Mouse (Mus musculus) intestine, embryonic 14.5 days (tissue): ENCODE measurements around the gene Rreb1. TPM values are rescaled to one million over a fixed set of nuclear protein-coding genes. Genes with fewer than 3 reads are reported as not detected.

Experiments
- ATAC-seq: fragments of 200-750 bp; cut with Nextera tagmentation; replicated peaks from 2 replicates; pipeline ENCODE4 v1.8.0; 2017; ENCODE audit warnings: low read depth, moderate number of reproducible peaks, moderate TSS enrichment, moderate library complexity; ENCODE audit not compliant: low FRiP score, low TSS enrichment
- DNase-seq: peaks from one replicate; pipeline ENCODE4 v3.0.0-alpha.2; 2018; ENCODE audit warnings: low spot score
- H3K27ac ChIP-seq: fragments of 300-500 bp; sonication (generic); 2 replicates; pipeline ENCODE4 v1.5.1; 2014; ENCODE audit warnings: low read depth, mild to moderate bottlenecking, control low read depth
- H3K27me3 ChIP-seq: fragments of 300-500 bp; sonication (generic); replicated peaks from 2 replicates; pipeline ENCODE4 v1.6.1; 2014; ENCODE audit warnings: low read length, control low read depth; ENCODE audit not compliant: control insufficient read depth, insufficient read depth
- H3K36me3 ChIP-seq: fragments of 300-500 bp; sonication (generic); 2 replicates; pipeline ENCODE4 v1.6.1; 2014; ENCODE audit warnings: low read length, control low read depth; ENCODE audit not compliant: control insufficient read depth, insufficient read depth
- H3K4me1 ChIP-seq: fragments of 300-500 bp; sonication (generic); replicated peaks from 2 replicates; pipeline ENCODE4 v1.6.1; 2014; ENCODE audit warnings: low read length, control low read depth, mixed read lengths; ENCODE audit not compliant: control insufficient read depth, insufficient read depth
- H3K4me2 ChIP-seq: fragments of 300-500 bp; sonication (generic); 2 replicates; pipeline ENCODE4 v1.6.1; 2014; ENCODE audit warnings: low read length
- H3K4me3 ChIP-seq: fragments of 300-500 bp; sonication (generic); 2 replicates; pipeline ENCODE4 v1.5.1; 2014; ENCODE audit warnings: low read depth, low read length, control low read depth, mixed read lengths
- H3K9ac ChIP-seq: fragments of 300-500 bp; sonication (generic); 2 replicates; pipeline ENCODE4 v1.6.1; 2014; ENCODE audit warnings: mild to moderate bottlenecking, low read length
- H3K9me3 ChIP-seq: fragments of 300-500 bp; sonication (generic); 2 replicates; pipeline ENCODE4 v1.6.1; 2016; ENCODE audit warnings: low read length, control low read depth; ENCODE audit not compliant: control insufficient read depth
- WGBS: fragments of 180-500 bp; shearing (Covaris S2); extraction: QIAGEN DNeasy Blood & Tissue Kit; methylation state at CpG from one replicate; pipeline ENCODE4 v1.1.7; 2014; 5-methylcytosine and 5-hydroxymethylcytosine counted together
- polyA plus RNA-seq: library from polyadenylated mRNA; unstranded; fragments of >200 nt; fragmentation: Nextera tagmentation; extraction: Ambion mirVana; gene quantifications from 2 replicates; pipeline ENCODE4 v1.2.1, GENCODE M21; 2014

Rreb1 gene
- polyA plus RNA-seq, 1 experiment from 2014 or later, result 20.3 TPM

DNA sequence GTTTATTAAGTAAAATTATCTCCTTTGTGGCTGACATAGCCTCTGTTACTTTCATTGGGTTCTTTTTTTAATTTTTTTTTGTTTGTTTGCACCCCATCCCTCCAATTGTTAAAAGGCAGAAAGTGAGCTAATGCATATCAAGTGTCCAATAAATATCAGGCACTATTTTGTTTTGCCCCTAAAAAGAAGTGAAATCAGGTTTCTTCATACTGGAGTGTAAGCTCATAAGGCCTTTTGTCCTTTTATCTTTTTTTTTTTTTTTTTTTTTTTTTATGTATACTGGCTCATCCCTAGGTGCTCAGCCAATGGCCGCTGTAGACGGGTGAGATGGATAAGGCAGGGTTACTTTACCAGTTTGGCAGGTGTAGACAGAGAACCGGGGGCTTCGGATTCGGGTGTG, 70.2 kb downstream of the Rreb1 start:
- no peaks in the 10 kb centered on the region for H3K9me3 ChIP-seq
- H3K4me3 ChIP-seq, result no peak overlapping the region
- no peaks in the 10 kb centered on the region for H3K36me3 ChIP-seq
- no peak for DNase-seq
- 68% methylated on average over 5 of the region's 5 CpGs for WGBS
- no peak overlapping the region for H3K4me2 ChIP-seq
- no peak overlapping the region for H3K9ac ChIP-seq
- H3K4me1 ChIP-seq, result peaks cover 11% of the 10 kb centered on the region
- H3K27ac ChIP-seq, result no peak overlapping the region
- no peaks in the 10 kb centered on the region for H3K27me3 ChIP-seq
- no peak for ATAC-seq

DNA sequence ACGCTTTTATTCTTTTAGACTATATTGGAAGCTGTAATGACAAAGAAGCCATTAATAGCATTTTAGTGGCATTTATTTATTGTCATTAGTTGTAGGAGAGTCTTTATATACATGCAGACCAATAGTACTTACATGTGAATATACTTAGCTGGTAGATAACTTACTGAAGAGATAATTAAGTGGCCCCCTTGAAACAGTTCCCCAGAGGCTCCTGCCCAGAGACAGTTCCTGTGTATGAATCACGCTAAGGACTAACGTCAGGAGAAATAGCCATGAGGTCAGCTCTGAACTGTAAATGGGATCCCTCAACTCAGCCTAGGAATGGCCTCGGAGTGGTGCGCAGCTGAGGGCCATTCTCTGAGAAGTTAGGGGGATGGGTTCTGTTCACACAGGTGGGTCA, 73.4 kb downstream of the Rreb1 start:
- Histone ChIP-seq H3K27ac (no peak overlapping the region), H3K36me3 (no peaks in the 10 kb centered on the region), H3K9me3 (no peaks in the 10 kb centered on the region), H3K9ac (no peak overlapping the region), H3K4me1 (peaks cover 23% of the 10 kb centered on the region), H3K27me3 (no peaks in the 10 kb centered on the region), H3K4me2 (no peak overlapping the region), H3K4me3 (no peak overlapping the region)
- ATAC-seq (no peak), DNase-seq (no peak)
- 75% methylated on average over 5 of the region's 5 CpGs for WGBS

DNA sequence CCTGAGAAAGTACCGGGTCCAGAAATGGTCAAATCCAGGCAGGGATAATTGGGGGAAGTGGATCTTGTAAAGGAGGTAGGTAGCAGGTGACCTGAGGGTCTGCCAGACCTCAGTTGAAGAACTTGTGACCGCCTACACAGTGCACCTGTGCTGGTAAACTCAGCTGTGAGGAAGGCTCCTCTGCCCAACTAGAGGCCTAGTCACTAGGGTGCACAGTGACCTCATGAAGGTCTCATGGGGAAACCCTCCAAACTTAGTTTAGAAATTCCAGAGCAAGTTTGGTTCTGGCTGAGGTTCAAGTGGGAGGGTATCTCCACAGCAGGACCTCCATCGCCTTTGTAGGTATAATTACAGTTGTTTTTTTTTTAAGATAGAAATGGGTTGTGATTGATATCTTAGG, 74.7 kb downstream of the Rreb1 start:
- Histone ChIP-seq H3K27ac (peak overlapping the region; percentile 29; the same call in 1 of the 2 replicates), H3K27me3 (no peaks in the 10 kb centered on the region), H3K9me3 (no peaks in the 10 kb centered on the region), H3K36me3 (no peaks in the 10 kb centered on the region), H3K4me1 (peaks cover 30% of the 10 kb centered on the region), H3K9ac (no peak overlapping the region), H3K4me3 (no peak overlapping the region), H3K4me2 (no peak overlapping the region)
- ATAC-seq (no peak), DNase-seq (no peak)
- WGBS, result 68% methylated on average over 3 of the region's 3 CpGs

DNA sequence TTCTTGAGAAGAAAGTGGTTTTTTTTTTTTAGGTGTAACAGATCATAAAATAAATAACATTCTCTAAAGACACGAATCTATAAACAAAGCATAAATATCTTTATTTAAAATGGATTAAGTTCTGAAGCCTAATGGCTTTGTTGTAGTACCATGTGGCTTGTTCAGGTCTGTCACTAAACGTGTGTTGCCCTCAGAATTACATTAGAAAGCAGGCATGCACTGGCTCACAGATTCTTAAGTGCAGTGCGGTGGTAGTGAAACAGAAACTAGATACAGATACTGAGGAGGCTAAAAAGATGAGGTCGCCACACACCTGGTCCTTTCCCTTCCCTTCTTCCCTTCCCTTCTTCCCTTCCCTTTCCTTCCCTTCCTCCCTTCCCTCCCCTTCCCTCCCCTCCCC, 75.2 kb downstream of the Rreb1 start:
- no peaks in the 10 kb centered on the region for H3K9me3 ChIP-seq
- no peaks in the 10 kb centered on the region for H3K36me3 ChIP-seq
- no peaks in the 10 kb centered on the region for H3K27me3 ChIP-seq
- DNase-seq (no peak), ATAC-seq (no peak)
- no peak overlapping the region for H3K4me2 ChIP-seq
- peaks cover 36% of the 10 kb centered on the region for H3K4me1 ChIP-seq
- no peak overlapping the region for H3K27ac ChIP-seq
- no peak overlapping the region for H3K9ac ChIP-seq
- H3K4me3 ChIP-seq, result no peak overlapping the region
- WGBS, result 22% methylated on average over 4 of the region's 4 CpGs

DNA sequence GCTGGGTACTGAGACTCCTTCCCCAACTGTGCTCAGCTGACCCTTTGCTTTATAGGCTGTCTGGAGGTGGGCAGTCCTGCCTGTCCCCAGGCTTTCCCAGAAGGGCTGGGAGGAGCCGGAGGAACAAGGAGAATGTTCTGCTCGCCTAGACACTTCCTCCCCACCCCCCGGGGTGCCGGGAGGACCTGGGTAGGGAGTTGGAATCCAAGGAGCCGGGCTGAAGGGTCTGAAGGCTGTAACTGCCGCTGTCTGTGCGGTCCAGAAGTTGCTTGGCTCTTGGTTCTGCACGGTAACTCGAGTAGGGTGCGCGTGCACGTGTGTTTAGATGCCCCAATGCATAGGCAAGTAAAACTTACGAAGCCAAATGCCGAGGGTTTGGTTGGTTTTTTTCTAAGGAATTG, 75.8 kb downstream of the Rreb1 start:
- peak overlapping the region; percentile 17 for H3K4me3 ChIP-seq
- 0 out of 2 replicates have a peak overlapping the region, but pooled peaks have one; percentile 14 for H3K9ac ChIP-seq
- H3K27ac ChIP-seq, result peak overlapping the region; percentile 70
- peaks cover 42% of the 10 kb centered on the region for H3K4me1 ChIP-seq
- H3K9me3 ChIP-seq, result no peaks in the 10 kb centered on the region
- peak; percentile 74 for DNase-seq
- peak overlapping the region; percentile 52 for H3K4me2 ChIP-seq
- no peaks in the 10 kb centered on the region for H3K27me3 ChIP-seq
- ATAC-seq, result peak; percentile 57
- WGBS, result 2% methylated on average over 14 of the region's 14 CpGs
- no peaks in the 10 kb centered on the region for H3K36me3 ChIP-seq

DNA sequence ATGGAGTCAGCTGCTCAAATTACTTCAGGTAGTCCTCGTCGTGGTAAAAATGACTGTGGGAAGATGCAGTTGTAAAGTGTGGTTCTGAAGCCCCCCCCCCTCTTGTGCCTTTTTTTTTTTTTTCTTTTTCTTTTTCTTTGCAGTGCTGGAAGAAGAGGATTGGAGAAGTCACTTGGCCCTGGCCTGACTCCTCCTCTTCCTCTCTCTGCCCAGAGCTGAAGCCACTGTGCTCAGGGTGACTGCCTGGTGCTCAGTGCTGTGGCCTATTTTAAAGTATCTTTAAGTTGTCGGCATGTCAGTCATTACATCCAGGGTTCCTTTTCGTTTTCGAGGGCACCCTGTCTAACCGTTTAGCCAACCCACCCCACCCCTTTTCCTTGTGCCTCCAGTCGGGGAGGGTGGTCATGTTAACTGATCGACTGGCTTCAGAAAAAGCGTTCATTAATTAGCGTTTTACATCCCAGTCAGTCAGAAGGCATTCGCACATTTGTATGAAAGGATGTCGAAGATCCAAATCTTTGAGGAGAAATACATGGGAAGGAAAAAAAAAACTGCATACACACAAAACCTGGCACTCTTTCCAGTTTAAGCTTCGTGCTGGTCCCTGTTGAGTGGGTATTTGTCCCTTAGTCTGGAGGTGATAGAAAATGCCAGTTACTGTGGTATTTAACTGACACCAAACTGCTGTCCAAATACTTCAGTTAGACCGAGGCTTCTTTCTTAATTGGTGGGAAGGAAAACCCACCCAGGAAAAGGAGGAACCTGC, 76.4 kb downstream of the Rreb1 start:
- Histone ChIP-seq H3K4me3 (peak overlapping the region; percentile 17; the same call in 1 of the 2 replicates), H3K27ac (peak overlapping the region; percentile 70; the same call in 1 of the 2 replicates), H3K27me3 (no peaks in the 10 kb centered on the region), H3K4me2 (peak overlapping the region; percentile 52), H3K36me3 (no peaks in the 10 kb centered on the region), H3K4me1 (peaks cover 42% of the 10 kb centered on the region), H3K9ac (no peak overlapping the region), H3K9me3 (no peaks in the 10 kb centered on the region)
- WGBS, result 29% methylated on average over 14 of the region's 14 CpGs
- ATAC-seq (no peak), DNase-seq (no peak)

DNA sequence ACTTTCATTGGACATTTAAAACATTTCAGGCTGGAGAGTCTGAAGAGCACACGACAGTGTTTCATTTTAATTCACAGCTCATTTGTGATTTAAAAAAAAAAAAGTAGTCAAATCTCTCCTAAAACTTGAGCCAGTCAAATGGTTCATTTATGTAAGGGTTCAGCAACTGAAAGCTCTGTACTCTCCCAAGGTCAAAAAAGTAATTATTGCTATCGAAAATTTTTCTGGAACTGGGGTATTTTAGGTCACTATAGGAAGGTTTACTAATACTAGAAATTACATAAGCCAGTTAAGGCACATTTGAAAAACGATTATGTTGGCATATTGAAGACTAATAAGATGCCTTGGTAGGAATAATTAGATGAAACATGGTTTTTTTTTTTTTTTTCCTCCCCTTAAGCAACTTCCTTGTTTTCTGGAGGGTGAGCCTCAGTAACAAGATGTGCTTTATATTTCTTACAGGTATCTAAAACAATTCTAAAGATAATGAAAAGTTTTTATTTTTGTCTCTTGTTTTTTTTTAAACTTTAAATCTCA, 77.1 kb downstream of the Rreb1 start:
- no peak overlapping the region for H3K4me2 ChIP-seq
- H3K9ac ChIP-seq, result no peak overlapping the region
- H3K27ac ChIP-seq, result peak overlapping the region; percentile 70; the same call in 1 of the 2 replicates
- no peaks in the 10 kb centered on the region for H3K9me3 ChIP-seq
- no peaks in the 10 kb centered on the region for H3K36me3 ChIP-seq
- ATAC-seq (no peak), DNase-seq (no peak)
- H3K4me1 ChIP-seq, result peaks cover 42% of the 10 kb centered on the region
- WGBS, result 57% methylated on average over 3 of the region's 3 CpGs
- no peak overlapping the region for H3K4me3 ChIP-seq
- no peaks in the 10 kb centered on the region for H3K27me3 ChIP-seq

DNA sequence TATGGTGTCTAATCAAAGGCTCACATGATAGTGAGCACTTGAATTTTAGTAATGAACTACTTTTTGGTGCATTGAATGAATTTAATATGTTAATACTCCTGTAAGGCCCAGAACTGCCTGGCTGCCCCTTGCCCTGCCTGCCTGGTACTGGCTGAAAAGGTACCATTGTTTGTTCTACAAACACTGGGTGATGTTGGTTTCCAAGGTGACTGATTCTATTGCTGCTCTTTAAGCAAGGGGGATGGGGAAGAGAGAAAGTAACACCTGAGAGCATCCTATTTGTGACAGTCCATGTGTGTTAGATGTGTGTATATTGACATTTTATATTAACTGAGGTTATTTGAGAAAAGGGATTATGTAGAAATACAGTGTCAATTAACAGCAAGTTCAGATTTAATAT, 77.6 kb downstream of the Rreb1 start:
- DNase-seq (no peak), ATAC-seq (no peak)
- H3K4me1 ChIP-seq, result peaks cover 45% of the 10 kb centered on the region
- no peak overlapping the region for H3K27ac ChIP-seq
- no peak overlapping the region for H3K4me2 ChIP-seq
- H3K4me3 ChIP-seq, result no peak overlapping the region
- H3K36me3 ChIP-seq, result no peaks in the 10 kb centered on the region
- no peak overlapping the region for H3K9ac ChIP-seq
- no peaks in the 10 kb centered on the region for H3K27me3 ChIP-seq
- H3K9me3 ChIP-seq, result no peaks in the 10 kb centered on the region

DNA sequence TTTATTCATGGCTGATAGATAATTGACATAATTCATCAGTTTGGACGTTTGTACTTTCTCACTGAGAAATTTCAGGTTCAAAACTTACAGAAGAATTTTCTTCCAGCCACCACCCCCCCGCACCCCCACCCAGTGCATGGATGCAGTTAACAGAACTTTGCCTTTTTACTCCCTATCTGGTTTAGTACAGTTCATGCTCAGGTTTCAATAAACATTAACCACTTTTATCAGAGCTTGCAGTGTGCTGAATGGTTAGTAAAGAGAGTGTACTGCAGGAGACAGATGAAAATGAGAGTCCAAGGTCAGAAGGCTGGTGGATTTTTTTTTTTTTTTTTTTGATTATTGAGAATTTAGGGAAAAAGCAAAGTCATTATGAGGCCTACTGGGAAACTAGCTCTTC, 78.3 kb downstream of the Rreb1 start:
- H3K27me3 ChIP-seq, result no peaks in the 10 kb centered on the region
- no peak overlapping the region for H3K9ac ChIP-seq
- peak overlapping the region; percentile 57; the same call in 1 of the 2 replicates for H3K27ac ChIP-seq
- H3K9me3 ChIP-seq, result no peaks in the 10 kb centered on the region
- no peak for ATAC-seq
- no peaks in the 10 kb centered on the region for H3K36me3 ChIP-seq
- no peak overlapping the region for H3K4me3 ChIP-seq
- peaks cover 51% of the 10 kb centered on the region for H3K4me1 ChIP-seq
- 35% methylated on average over 2 of the region's 2 CpGs for WGBS
- peak overlapping the region; percentile 60 for H3K4me2 ChIP-seq
- DNase-seq, result no peak
